Mouse (Mus musculus) embryonic fibroblast, embryonic 13.5 days (primary cell): ENCODE measurements around the gene Kansl1. TPM values are rescaled to one million over a fixed set of nuclear protein-coding genes. Genes with fewer than 3 reads are reported as not detected.
A peak's percentile ranks its signal among the peaks of the same experiment; 100 is the strongest.

Experiments used
- H3K27ac ChIP-seq: 2 replicates; pipeline ENCODE4 v1.5.1; 2012; ENCODE audit warnings: low read length, control low read depth, inconsistent platforms; ENCODE audit not compliant: insufficient read depth
- H3K4me1 ChIP-seq: 2 replicates; pipeline ENCODE4 v1.6.1; 2011; ENCODE audit warnings: low read length; ENCODE audit not compliant: control insufficient read depth, insufficient read depth
- H3K4me3 ChIP-seq: 2 replicates; pipeline ENCODE4 v1.5.1; 2011; ENCODE audit warnings: mild to moderate bottlenecking, control low read depth, low read length; ENCODE audit not compliant: insufficient read depth
- CTCF ChIP-seq: IDR thresholded peaks from 2 replicates; pipeline ENCODE4 v1.5.1; 2011; ENCODE audit warnings: mild to moderate bottlenecking, control low read depth, low read length, moderate library complexity, borderline replicate concordance; ENCODE audit not compliant: insufficient read depth
- POLR2A ChIP-seq: IDR thresholded peaks from 2 replicates; pipeline ENCODE4 v1.6.1; 2011; ENCODE audit warnings: low read depth, mild to moderate bottlenecking, control low read depth, low read length, moderate library complexity
- polyA plus RNA-seq: library from polyadenylated mRNA; stranded (reverse); fragments of >200 nt; gene quantifications from 2 replicates; pipeline ENCODE4 v1.2.4, GENCODE M21; 2011; ENCODE audit warnings: low read depth; ENCODE audit not compliant: missing spikeins, insufficient read length

Gene Kansl1
- polyA plus RNA-seq, 1 experiment: 66.2 TPM

GRCm38 (mm10) chr11:104303088-104303960 is 165.3 kb downstream of the Kansl1 start:
- Histone ChIP-seq H3K4me1 (peaks cover 6% of the 10 kb centered on the region; the same call in 1 of the 2 replicates), H3K4me3 (no peak overlapping the region), H3K27ac (peak overlapping the region; percentile 0; the same call in 1 of the 2 replicates)
- no peak for TF ChIP-seq POLR2A
- TF ChIP-seq CTCF: no peak

GRCm38 (mm10) chr11:104302628-104303027 is 166.0 kb downstream of the Kansl1 start:
- Histone ChIP-seq H3K4me3 (no peak overlapping the region), H3K27ac (no peak overlapping the region), H3K4me1 (peaks cover 6% of the 10 kb centered on the region; the same call in 1 of the 2 replicates)
- TF ChIP-seq POLR2A (no peak), CTCF (no peak)

GRCm38 (mm10) chr11:104297671-104298070 is 171.0 kb downstream of the Kansl1 start:
- no peak overlapping the region for H3K4me3 ChIP-seq
- TF ChIP-seq POLR2A (no peak), CTCF (no peak)
- no peak overlapping the region for H3K27ac ChIP-seq
- H3K4me1 ChIP-seq: peaks cover 5% of the 10 kb centered on the region; the same call in 1 of the 2 replicates

GRCm38 (mm10) chr11:104295656-104296055 is 173.0 kb downstream of the Kansl1 start:
- TF ChIP-seq POLR2A (no peak), CTCF (no peak)
- H3K4me1 ChIP-seq: no peaks in the 10 kb centered on the region
- no peak overlapping the region for H3K4me3 ChIP-seq
- no peak overlapping the region for H3K27ac ChIP-seq

GRCm38 (mm10) chr11:104295145-104295544 is 173.5 kb downstream of the Kansl1 start:
- Histone ChIP-seq H3K4me1 (no peaks in the 10 kb centered on the region), H3K4me3 (no peak overlapping the region), H3K27ac (no peak overlapping the region)
- TF ChIP-seq POLR2A (no peak), CTCF (no peak)

- Histone ChIP-seq H3K4me1 (no peaks in the 10 kb centered on the region), H3K27ac (no peak overlapping the region), H3K4me3 (no peak overlapping the region)
- TF ChIP-seq CTCF (no peak), POLR2A (no peak)
These were observed 175.4 kb downstream of the Kansl1 start for GRCm38 (mm10) chr11:104293241-104293640.

- H3K27ac ChIP-seq: no peak overlapping the region
- no peak overlapping the region for H3K4me3 ChIP-seq
- no peaks in the 10 kb centered on the region for H3K4me1 ChIP-seq
- TF ChIP-seq CTCF (no peak), POLR2A (no peak)
These were observed 176.0 kb downstream of the Kansl1 start for GRCm38 (mm10) chr11:104292443-104293220.

- TF ChIP-seq CTCF: peak; percentile 67
- no peak for TF ChIP-seq POLR2A
- H3K27ac ChIP-seq: peak overlapping the region; percentile 43
- no peaks in the 10 kb centered on the region for H3K4me1 ChIP-seq
- H3K4me3 ChIP-seq: no peak overlapping the region
These were observed 179.2 kb downstream of the Kansl1 start for GRCm38 (mm10) chr11:104289199-104290031.

GRCm38 (mm10) chr11:104288835-104289198 is 179.8 kb downstream of the Kansl1 start:
- peak overlapping the region; percentile 3; the same call in 1 of the 2 replicates for H3K27ac ChIP-seq

GRCm38 (mm10) chr11:104287113-104287512 is 181.5 kb downstream of the Kansl1 start:
- Histone ChIP-seq H3K27ac (no peak overlapping the region), H3K4me1 (no peaks in the 10 kb centered on the region), H3K4me3 (no peak overlapping the region)
- TF ChIP-seq POLR2A (no peak), CTCF (no peak)

More at GRCm38 (mm10) chr11:104288835-104289198, 179.8 kb downstream of the Kansl1 start:
- Histone ChIP-seq H3K4me1 (no peaks in the 10 kb centered on the region), H3K4me3 (no peak overlapping the region)
- TF ChIP-seq CTCF (no peak), POLR2A (no peak)

Other genes with a start within 250 kb of the Kansl1 start
- gene Mapt, start 237.5 kb downstream of the Kansl1 start, polyA plus RNA-seq: 0.26 and 0.33 TPM in 2 replicates
- 101 and 111 TPM in 2 replicates for gene Cdc27, start 81.8 kb upstream of the Kansl1 start, polyA plus RNA-seq
- gene Myl4, start 81.8 kb upstream of the Kansl1 start, polyA plus RNA-seq: 1.6 and 2.7 TPM in 2 replicates
- gene Itgb3, start 139.1 kb upstream of the Kansl1 start, polyA plus RNA-seq: 19.2 and 28.9 TPM in 2 replicates
- 0.04 TPM in 1 of 2 replicates, not detected in the other for gene Gm11639, start 216.8 kb upstream of the Kansl1 start, polyA plus RNA-seq